Mouse (Mus musculus) hindbrain, embryonic 11.5 days (tissue): ENCODE data around the gene Iqgap1. TPM values are rescaled to one million over a fixed set of nuclear protein-coding genes. Genes with fewer than 3 reads are reported as not detected.

Experiments
- ATAC-seq: fragments of 200-750 bp; cut with Nextera tagmentation; 2 replicates; pipeline ENCODE4 v1.8.0; 2017; ENCODE audit warnings: mild to moderate bottlenecking, moderate TSS enrichment, moderate library complexity; ENCODE audit not compliant: low FRiP score
- DNase-seq: peaks from one replicate; pipeline ENCODE4 v3.0.0-alpha.2; 2015; ENCODE audit warnings: low spot score
- H3K27ac ChIP-seq: fragments of 300-500 bp; sonication (generic); 2 replicates; pipeline ENCODE4 v1.5.1; 2014; ENCODE audit warnings: mild to moderate bottlenecking, low read depth, low read length
- H3K27me3 ChIP-seq: fragments of 300-500 bp; sonication (generic); 2 replicates; pipeline ENCODE4 v1.6.1; 2014; ENCODE audit warnings: mild to moderate bottlenecking, low read length, moderate library complexity, mixed read lengths; ENCODE audit not compliant: control insufficient read depth, insufficient read depth
- H3K36me3 ChIP-seq: fragments of 300-500 bp; sonication (generic); 2 replicates; pipeline ENCODE4 v1.6.1; 2014; ENCODE audit warnings: mild to moderate bottlenecking, low read length, moderate library complexity, mixed read lengths; ENCODE audit not compliant: control insufficient read depth, insufficient read depth
- H3K4me1 ChIP-seq: fragments of 300-500 bp; sonication (generic); replicated peaks from 2 replicates; pipeline ENCODE4 v1.6.1; 2014; ENCODE audit warnings: low read length, mixed read lengths; ENCODE audit not compliant: control insufficient read depth, insufficient read depth
- H3K4me2 ChIP-seq: fragments of 300-500 bp; sonication (generic); replicated peaks from 2 replicates; pipeline ENCODE4 v1.6.1; 2014; ENCODE audit warnings: mild to moderate bottlenecking, low read depth, low read length
- H3K4me3 ChIP-seq: fragments of 300-500 bp; sonication (generic); 2 replicates; pipeline ENCODE4 v1.5.1; 2014; ENCODE audit warnings: low read depth, low read length
- H3K9ac ChIP-seq: fragments of 300-500 bp; sonication (generic); 2 replicates; pipeline ENCODE4 v1.6.1; 2014; ENCODE audit warnings: low read depth, low read length
- H3K9me3 ChIP-seq: fragments of 300-500 bp; sonication (generic); 2 replicates; pipeline ENCODE4 v1.6.1; 2016; ENCODE audit warnings: low read length; ENCODE audit not compliant: control insufficient read depth
- WGBS: fragments of 180-500 bp; shearing (Covaris S2); extraction: QIAGEN DNeasy Blood & Tissue Kit; methylation state at CpG from one replicate; pipeline ENCODE4 v1.1.7; 2014; 5-methylcytosine and 5-hydroxymethylcytosine counted together
- polyA plus RNA-seq: library from polyadenylated mRNA; unstranded; fragments of >200 nt; fragmentation: Nextera tagmentation; extraction: Ambion mirVana; gene quantifications from 2 replicates; pipeline ENCODE4 v1.2.1, GENCODE M21; 2014

Gene Iqgap1
- polyA plus RNA-seq = 27.1 and 29.1 TPM in 2 replicates

DNA sequence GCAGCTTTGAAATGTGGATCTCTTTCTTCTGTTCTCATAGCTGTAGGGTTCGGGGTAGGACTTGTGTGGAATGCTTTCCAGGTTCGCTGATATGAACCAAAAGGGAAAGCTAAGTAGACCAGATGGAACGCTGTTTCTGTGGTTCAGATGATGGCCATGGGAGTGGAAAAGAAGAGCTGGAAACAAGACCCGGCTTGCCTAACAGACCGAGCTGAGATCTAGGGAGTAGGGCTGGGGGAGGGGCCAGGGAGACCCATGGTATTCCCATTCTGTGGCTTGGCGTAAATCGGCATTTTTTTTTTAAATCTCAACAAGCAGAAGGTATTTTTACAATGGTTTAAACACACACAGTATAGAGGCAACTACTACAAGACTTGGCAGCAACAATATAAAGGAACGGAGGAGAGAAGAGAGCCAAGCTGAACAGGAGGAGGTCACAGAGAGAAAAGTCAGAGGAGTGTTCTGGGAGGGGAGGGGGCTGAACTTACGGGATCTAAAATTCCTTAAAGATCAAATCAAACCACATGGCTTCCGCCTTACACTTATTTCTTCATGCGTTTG, at the start of gene Iqgap1:
Iqgap1 (minus strand) TSS at position 132 of the 561 bp plus-strand sequence.
- H3K27ac ChIP-seq = no peak within 1 kb of the TSS
- H3K36me3 ChIP-seq = no peaks in the 10 kb centered on the region
- 73% methylated on average over 11 of the region's 11 CpGs for WGBS
- H3K4me2 ChIP-seq = no peak within 1 kb of the TSS
- no peaks in the 10 kb centered on the region for H3K9me3 ChIP-seq
- DNase-seq (no peak), ATAC-seq (no peak)
- no peaks in the 10 kb centered on the region for H3K4me1 ChIP-seq
- no peak within 1 kb of the TSS for H3K4me3 ChIP-seq
- H3K9ac ChIP-seq = no peak within 1 kb of the TSS
- no peaks in the 10 kb centered on the region for H3K27me3 ChIP-seq

DNA sequence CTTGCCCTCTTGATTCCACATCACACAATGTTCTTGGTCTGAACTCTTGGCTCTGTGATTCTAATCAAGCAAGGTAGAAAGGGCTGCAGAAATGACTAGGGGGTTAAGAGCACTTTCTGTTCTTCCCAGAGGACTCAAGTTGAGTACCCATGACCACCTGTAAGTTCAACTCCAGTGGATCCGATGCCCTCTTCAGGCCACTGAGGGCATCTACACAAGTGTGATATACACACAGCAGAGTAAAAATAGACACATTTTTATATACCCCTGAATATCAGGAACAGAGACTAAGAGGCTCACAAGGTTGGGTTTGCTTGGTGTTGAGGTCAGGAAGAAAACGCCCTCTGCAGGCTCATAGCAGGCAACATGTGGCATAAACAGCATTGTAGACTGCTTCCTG, 47.9 kb upstream of the Iqgap1 start:
- H3K27ac ChIP-seq = no peak overlapping the region
- H3K27me3 ChIP-seq = peaks cover 21% of the 10 kb centered on the region
- DNase-seq = no peak
- H3K9me3 ChIP-seq = no peaks in the 10 kb centered on the region
- no peak for ATAC-seq
- no peaks in the 10 kb centered on the region for H3K4me1 ChIP-seq
- no peak overlapping the region for H3K9ac ChIP-seq
- 92% methylated on average over 2 of the region's 2 CpGs for WGBS
- H3K4me2 ChIP-seq = no peak overlapping the region
- peaks cover 20% of the 10 kb centered on the region for H3K36me3 ChIP-seq
- no peak overlapping the region for H3K4me3 ChIP-seq

DNA sequence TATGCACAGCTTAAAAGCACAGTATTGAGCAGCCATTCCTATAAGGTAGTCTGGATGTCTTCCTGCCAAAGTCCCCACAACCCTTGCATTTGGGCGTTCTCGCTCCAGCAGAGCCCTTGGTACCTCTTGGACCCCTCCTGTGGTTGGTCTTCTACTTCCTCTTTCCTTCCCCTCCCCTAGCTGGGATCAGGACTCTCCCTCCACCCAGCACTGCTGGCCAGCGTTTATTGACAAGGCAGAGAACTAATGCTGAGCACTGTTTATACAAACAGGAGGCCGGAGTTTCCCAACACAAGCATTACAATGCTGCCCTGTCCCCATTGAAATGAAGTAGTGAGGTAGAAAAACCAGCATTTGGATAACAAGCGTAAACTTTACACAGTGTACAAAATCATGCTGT, 47.3 kb upstream of the Iqgap1 start:
- no peaks in the 10 kb centered on the region for H3K4me1 ChIP-seq
- WGBS = 80% methylated on average over 5 of the region's 5 CpGs
- H3K36me3 ChIP-seq = peaks cover 20% of the 10 kb centered on the region
- H3K27me3 ChIP-seq = peaks cover 21% of the 10 kb centered on the region
- DNase-seq = no peak
- no peak for ATAC-seq
- no peak overlapping the region for H3K27ac ChIP-seq
- H3K9me3 ChIP-seq = no peaks in the 10 kb centered on the region
- H3K4me2 ChIP-seq = no peak overlapping the region
- H3K4me3 ChIP-seq = no peak overlapping the region
- H3K9ac ChIP-seq = no peak overlapping the region

DNA sequence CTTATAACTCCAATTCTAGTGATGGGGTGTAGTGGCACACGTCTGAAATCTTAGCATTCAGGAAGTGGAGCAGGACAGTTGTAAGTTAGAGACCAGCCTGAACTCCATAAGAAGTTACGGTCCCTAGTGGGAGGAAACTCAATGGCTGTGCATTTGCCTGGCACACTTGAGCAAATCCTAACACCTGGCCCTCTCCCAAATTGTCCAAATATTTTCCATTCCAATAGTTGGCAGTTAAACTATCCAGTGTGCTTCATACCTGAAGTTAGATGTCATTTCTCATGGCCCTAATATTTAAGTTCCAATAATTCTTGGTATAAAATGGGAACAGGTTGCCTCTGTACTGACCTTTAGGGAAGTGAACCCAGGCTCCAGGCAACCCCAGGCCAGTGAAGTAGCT, 42.9 kb upstream of the Iqgap1 start:
- ATAC-seq (no peak), DNase-seq (no peak)
- Histone ChIP-seq H3K4me3 (no peak overlapping the region), H3K27ac (no peak overlapping the region), H3K4me2 (no peak overlapping the region), H3K36me3 (peaks cover 13% of the 10 kb centered on the region; the same call in 1 of the 2 replicates), H3K27me3 (peaks cover 2% of the 10 kb centered on the region; the same call in 1 of the 2 replicates), H3K4me1 (no peaks in the 10 kb centered on the region), H3K9ac (no peak overlapping the region), H3K9me3 (no peaks in the 10 kb centered on the region)
- 89% methylated on average over 2 of the region's 2 CpGs for WGBS

- WGBS = 90% methylated on average over 7 of the region's 7 CpGs
- no peak overlapping the region for H3K27ac ChIP-seq
- H3K27me3 ChIP-seq = no peaks in the 10 kb centered on the region
- no peaks in the 10 kb centered on the region for H3K4me1 ChIP-seq
- ATAC-seq = no peak
- H3K9me3 ChIP-seq = no peaks in the 10 kb centered on the region
- 0 out of 2 replicates have a peak, but pooled peaks cover 7% of the 10 kb centered on the region for H3K36me3 ChIP-seq
- no peak overlapping the region for H3K9ac ChIP-seq
- DNase-seq = no peak
- no peak overlapping the region for H3K4me2 ChIP-seq
- no peak overlapping the region for H3K4me3 ChIP-seq
Observed at GRCm38 (mm10) chr7:80866514-80867147, 40.9 kb upstream of the Iqgap1 start.

DNA sequence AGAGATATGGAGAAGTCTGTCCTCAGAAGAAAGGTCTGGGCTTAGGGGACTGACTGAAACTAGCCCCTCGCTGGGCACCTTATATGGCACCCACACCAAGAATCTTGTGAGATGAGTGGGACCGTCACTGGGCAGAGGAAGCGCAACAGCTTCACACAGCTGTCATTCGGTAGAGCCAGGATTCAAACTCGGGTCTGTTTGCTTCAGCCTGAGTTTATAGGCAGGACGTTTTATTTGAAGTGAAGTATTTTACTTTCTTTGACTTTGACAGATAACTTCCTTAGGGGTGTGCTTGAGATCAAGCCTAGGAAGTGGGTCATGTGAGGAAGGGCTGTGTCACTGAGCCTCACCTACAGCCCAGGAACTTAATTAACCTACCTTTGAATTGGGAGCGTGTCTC, 39.7 kb upstream of the Iqgap1 start:
- WGBS = 95% methylated on average over 7 of the region's 7 CpGs
- no peak overlapping the region for H3K4me3 ChIP-seq
- H3K9ac ChIP-seq = no peak overlapping the region
- no peaks in the 10 kb centered on the region for H3K27me3 ChIP-seq
- no peaks in the 10 kb centered on the region for H3K9me3 ChIP-seq
- H3K36me3 ChIP-seq = 0 out of 2 replicates have a peak, but pooled peaks cover 7% of the 10 kb centered on the region
- ATAC-seq (no peak), DNase-seq (no peak)
- H3K4me2 ChIP-seq = no peak overlapping the region
- no peaks in the 10 kb centered on the region for H3K4me1 ChIP-seq
- no peak overlapping the region for H3K27ac ChIP-seq

DNA sequence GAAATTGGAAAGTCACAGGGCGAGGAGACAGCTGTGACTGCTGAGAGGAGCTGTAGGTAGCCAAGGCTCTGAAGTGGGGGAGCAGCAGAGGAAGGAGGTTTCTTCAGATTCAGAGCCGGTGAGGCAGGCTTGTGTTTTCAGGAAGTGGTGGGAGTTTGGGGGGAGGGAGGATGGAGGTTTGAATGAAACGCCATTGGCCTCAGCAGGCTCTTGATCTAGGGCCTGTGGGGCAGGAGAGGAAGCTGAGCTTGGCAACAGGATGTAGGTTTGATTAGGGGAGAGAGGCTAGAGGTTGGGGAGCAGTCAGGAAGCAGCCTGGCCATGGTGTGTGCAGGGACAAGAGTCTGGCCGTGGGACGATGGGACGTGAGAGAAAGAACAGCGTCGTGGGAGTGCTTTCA, 39.1 kb upstream of the Iqgap1 start:
- Histone ChIP-seq H3K4me2 (no peak overlapping the region), H3K9me3 (no peaks in the 10 kb centered on the region), H3K9ac (no peak overlapping the region), H3K27ac (no peak overlapping the region), H3K36me3 (0 out of 2 replicates have a peak, but pooled peaks cover 4% of the 10 kb centered on the region), H3K27me3 (no peaks in the 10 kb centered on the region), H3K4me3 (no peak overlapping the region), H3K4me1 (no peaks in the 10 kb centered on the region)
- 87% methylated on average over 8 of the region's 8 CpGs for WGBS
- no peak for DNase-seq
- no peak for ATAC-seq

- Histone ChIP-seq H3K9ac (no peak overlapping the region), H3K36me3 (0 out of 2 replicates have a peak, but pooled peaks cover 4% of the 10 kb centered on the region), H3K9me3 (no peaks in the 10 kb centered on the region), H3K27me3 (no peaks in the 10 kb centered on the region), H3K27ac (no peak overlapping the region), H3K4me1 (no peaks in the 10 kb centered on the region), H3K4me3 (no peak overlapping the region), H3K4me2 (no peak overlapping the region)
- WGBS = 82% methylated on average over 1 of the region's 1 CpGs
- no peak for ATAC-seq
- DNase-seq = no peak
Observed at GRCm38 (mm10) chr7:80864151-80864550, 38.4 kb upstream of the Iqgap1 start.

GRCm38 (mm10) chr7:80863520-80863919, 37.7 kb upstream of the Iqgap1 start:
- WGBS = 86% methylated on average over 5 of the region's 5 CpGs
- Histone ChIP-seq H3K27me3 (no peaks in the 10 kb centered on the region), H3K9me3 (no peaks in the 10 kb centered on the region), H3K4me1 (no peaks in the 10 kb centered on the region), H3K9ac (0 out of 2 replicates have a peak overlapping the region, but pooled peaks have one; percentile 17), H3K36me3 (no peaks in the 10 kb centered on the region), H3K4me3 (no peak overlapping the region; the same call in 1 of the 2 replicates), H3K27ac (no peak overlapping the region), H3K4me2 (0 out of 2 replicates have a peak overlapping the region, but pooled peaks have one; percentile 8)
- ATAC-seq = no peak
- no peak for DNase-seq
